ENCODE assay signal across 22 mouse cellular contexts in the genomic region with DNA sequence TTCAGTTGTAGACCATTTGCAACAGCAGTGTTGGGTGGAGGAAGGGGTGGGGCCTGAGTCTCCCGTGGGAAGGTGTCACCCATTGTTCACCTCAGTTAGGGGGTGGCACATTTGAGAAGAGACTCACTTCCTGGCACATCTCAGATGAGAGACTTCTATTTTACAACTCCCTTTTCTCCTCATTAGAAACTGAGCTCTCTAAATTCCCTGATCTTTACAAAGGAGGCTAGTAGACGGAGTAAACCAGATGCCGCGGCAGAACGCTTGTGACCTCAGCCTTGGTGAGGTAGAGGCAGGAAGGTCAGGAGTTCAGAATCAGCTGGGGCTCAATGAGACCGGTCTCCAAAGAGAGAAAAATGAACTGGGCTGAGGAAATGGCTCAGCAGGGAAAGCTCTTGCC. TPM values are rescaled to one million over a fixed set of nuclear protein-coding genes. Genes with fewer than 3 reads are reported as not detected.
DNase-seq lines count a peak whose midpoint lies in the region; ATAC-seq and TF ChIP-seq lines count a peak whose summit lies in the region.
"Had no signal": no experiment of that assay in that cellular context is flagged by ENCODE, and none has a peak within 500 bp of the region (broad histone marks: within the 10 kb centered on the region; RNA-seq: fewer than 3 reads in every experiment).

No protein-coding gene starts in this region.

- ATAC-seq in hindbrain, embryonic 11.5 days (ENCODE audit: low FRiP score): no peak
- no peak for ATAC-seq in CD4-positive, CD25-positive, alpha-beta regulatory T cell, adult 4 months
- ATAC-seq: activated CD4-positive, CD25-positive, alpha-beta regulatory T cell, adult 4 months; forebrain, embryonic 15.5 days; forebrain, postnatal 0 days had no signal

- H3K9ac ChIP-seq in hindbrain, embryonic 11.5 days (ENCODE audit: low read depth, low read length): no peak overlapping the region
- H3K9ac ChIP-seq: embryonic facial prominence, embryonic 12.5 days; forebrain, embryonic 12.5 days; forebrain, embryonic 15.5 days; forebrain, postnatal 0 days had no signal

- 78% methylated on average over 6 of the region's 6 CpGs for WGBS in hindbrain, embryonic 11.5 days
- WGBS in forebrain, embryonic 10.5 days: 78% methylated on average over 6 of the region's 6 CpGs

- peak; percentile 72 for DNase-seq in ES-CJ7 (ENCODE audit: low read depth, low spot score)
- peak; percentile 97 for DNase-seq in R1 (ENCODE audit: low read depth, low spot score)
- DNase-seq in ZHBTc4 (ENCODE audit: low read depth, low spot score): peak; percentile 70
- DNase-seq in lung, adult 18-20 months: no peak
- DNase-seq in hindbrain, embryonic 11.5 days (ENCODE audit: low spot score): no peak
- no peak for DNase-seq in forebrain, embryonic 10.5 days (ENCODE audit: extremely low spot score, low spot score)
- DNase-seq: adrenal gland, adult 8-10 months; adrenal gland, postnatal 14 days; adrenal gland, postnatal 36 days; cerebellum, adult 11-12 months; cerebellum, adult 2 months; cerebellum, adult 9-10 months; cerebellum, postnatal 10 days; cerebellum, postnatal 25 days; forebrain, postnatal 0 days had no signal

- peaks cover 62% of the 10 kb centered on the region for H3K4me1 ChIP-seq in E14TG2a.4 (replicated peaks; ENCODE audit: low read depth, low read length)
- H3K4me1 ChIP-seq in hindbrain, embryonic 11.5 days (replicated peaks; ENCODE audit: control insufficient read depth, insufficient read depth, low read length): no peaks in the 10 kb centered on the region
- H3K4me1 ChIP-seq in forebrain, embryonic 10.5 days: no peaks in the 10 kb centered on the region
- H3K4me1 ChIP-seq: embryonic facial prominence, embryonic 10.5 days; embryonic facial prominence, embryonic 12.5 days; forebrain, embryonic 12.5 days; forebrain, embryonic 15.5 days had no signal

- H3K27me3 ChIP-seq in E14TG2a.4 (ENCODE audit: insufficient read depth, low read length): no peaks in the 10 kb centered on the region
- no peaks in the 10 kb centered on the region for H3K27me3 ChIP-seq in hindbrain, embryonic 11.5 days (ENCODE audit: control insufficient read depth, insufficient read depth, low read length)
- H3K27me3 ChIP-seq in forebrain, embryonic 10.5 days (ENCODE audit: poor library complexity, severe bottlenecking): no peaks in the 10 kb centered on the region
- H3K27me3 ChIP-seq: embryonic facial prominence, embryonic 12.5 days; forebrain, embryonic 12.5 days; forebrain, embryonic 15.5 days had no signal

- peaks cover 90% of the 10 kb centered on the region for H3K36me3 ChIP-seq in E14TG2a.4 (ENCODE audit: insufficient read depth, low read length)
- H3K36me3 ChIP-seq in hindbrain, embryonic 11.5 days (ENCODE audit: control insufficient read depth, insufficient read depth, low read length): 0 out of 2 replicates have a peak, but pooled peaks cover 3% of the 10 kb centered on the region
- peaks cover 100% of the 10 kb centered on the region for H3K36me3 ChIP-seq in forebrain, embryonic 10.5 days (replicated peaks)

- TF ChIP-seq CTCF in E14TG2a.4 (conservative IDR thresholded peaks at IDR 0.05; ENCODE audit: low read length): no peak

- H3K27ac ChIP-seq in hindbrain, embryonic 11.5 days (ENCODE audit: low read depth, low read length): no peak overlapping the region
- no peak overlapping the region for H3K27ac ChIP-seq in forebrain, embryonic 10.5 days
- H3K27ac ChIP-seq: embryonic facial prominence, embryonic 10.5 days; embryonic facial prominence, embryonic 12.5 days; forebrain, embryonic 12.5 days; forebrain, embryonic 15.5 days had no signal

- H3K4me2 ChIP-seq in hindbrain, embryonic 11.5 days (replicated peaks; ENCODE audit: low read depth, low read length): no peak overlapping the region
- H3K4me2 ChIP-seq: embryonic facial prominence, embryonic 12.5 days; forebrain, embryonic 12.5 days; forebrain, embryonic 15.5 days had no signal

- no peaks in the 10 kb centered on the region for H3K9me3 ChIP-seq in E14TG2a.4 (ENCODE audit: low read length)
- H3K9me3 ChIP-seq in hindbrain, embryonic 11.5 days (ENCODE audit: control insufficient read depth, low read length): no peaks in the 10 kb centered on the region
- H3K9me3 ChIP-seq in forebrain, embryonic 10.5 days: no peaks in the 10 kb centered on the region
- H3K9me3 ChIP-seq: embryonic facial prominence, embryonic 10.5 days; embryonic facial prominence, embryonic 12.5 days; forebrain, embryonic 12.5 days; forebrain, embryonic 15.5 days had no signal

- peak overlapping the region; percentile 20; the same call in 1 of the 2 replicates for H3K4me3 ChIP-seq in E14TG2a.4 (replicated peaks; ENCODE audit: low read length)
- no peak overlapping the region for H3K4me3 ChIP-seq in hindbrain, embryonic 11.5 days (ENCODE audit: low read depth, low read length)
- H3K4me3 ChIP-seq in forebrain, embryonic 10.5 days: no peak overlapping the region
- H3K4me3 ChIP-seq: embryonic facial prominence, embryonic 10.5 days; embryonic facial prominence, embryonic 12.5 days; forebrain, embryonic 12.5 days; forebrain, embryonic 15.5 days had no signal

RNA-seq across cellular contexts. Expression of a gene that starts 41.2 kb away (rescaled TPM):
- 119 and 121 TPM in 2 replicates for polyA plus RNA-seq in hindbrain, embryonic 11.5 days (2014; fragmentation: Nextera tagmentation; extraction: Ambion mirVana)
- polyA plus RNA-seq in CD4-positive, CD25-positive, alpha-beta regulatory T cell, adult 4 months (2017; shearing (Covaris generic)): not detected
- 154 and 157 TPM in 2 replicates for polyA plus RNA-seq in forebrain, embryonic 10.5 days (2016; fragmentation: Nextera tagmentation; extraction: Ambion mirVana)

Comparison
In these comparisons a context has a peak if more than half of its experiments do, and no peak if none do; other contexts are left out.
1. DNase-seq: peak in ES-CJ7 (single experiment), R1 (single experiment) and ZHBTc4 (single experiment); none in lung, adult 18-20 months (0 of 2), hindbrain, embryonic 11.5 days (single experiment) and forebrain, embryonic 10.5 days (single experiment).
2. RNA of a gene that starts 41.2 kb away (polyA plus RNA-seq): 154 to 157 TPM in forebrain, embryonic 10.5 days and 119 to 121 TPM in hindbrain, embryonic 11.5 days; not detected in CD4-positive, CD25-positive, alpha-beta regulatory T cell, adult 4 months; every median in the first group is over 100 times any median in the second.